ENCODE assay signal across 24 mouse cellular contexts in genomic region chr19:55472582-55472981, GRCm38 (mm10).
"Had no signal": no experiment of that assay in that cellular context is flagged by ENCODE, and none has a peak within 500 bp of the region (broad histone marks: within the 10 kb centered on the region; RNA-seq: fewer than 3 reads in every experiment).

No protein-coding gene starts in this region.

- H3K27ac ChIP-seq: forebrain, embryonic 15.5 days; heart, adult 2 months; heart, embryonic 15.5 days; hindbrain, embryonic 13.5 days; hindbrain, embryonic 15.5 days; hindbrain, postnatal 0 days; kidney, embryonic 15.5 days; kidney, postnatal 0 days; limb, embryonic 13.5 days; limb, embryonic 15.5 days; liver, embryonic 12.5 days; liver, embryonic 14.5 days had no signal

- ATAC-seq: forebrain, embryonic 15.5 days; forebrain, postnatal 0 days; hindbrain, postnatal 0 days; intestine, embryonic 16.5 days; liver, embryonic 12.5 days had no signal

- H3K27me3 ChIP-seq: forebrain, embryonic 15.5 days; heart, embryonic 15.5 days; hindbrain, embryonic 13.5 days; hindbrain, embryonic 15.5 days; kidney, embryonic 15.5 days; limb, embryonic 13.5 days; limb, embryonic 15.5 days; liver, embryonic 12.5 days had no signal

- H3K9me3 ChIP-seq: forebrain, embryonic 15.5 days; heart, embryonic 15.5 days; hindbrain, embryonic 13.5 days; hindbrain, embryonic 15.5 days; kidney, embryonic 15.5 days; limb, embryonic 13.5 days; limb, embryonic 15.5 days; liver, embryonic 12.5 days had no signal

- H3K4me3 ChIP-seq: forebrain, embryonic 15.5 days; heart, adult 2 months; heart, embryonic 15.5 days; hindbrain, embryonic 13.5 days; hindbrain, embryonic 15.5 days; kidney, embryonic 15.5 days; limb, embryonic 13.5 days; limb, embryonic 15.5 days; liver, embryonic 12.5 days had no signal

- DNase-seq: forebrain, postnatal 0 days; gastrocnemius, postnatal 14 days; gastrocnemius, postnatal 36 days; heart, adult 2 months; kidney, adult 11 months; kidney, adult 2 months; kidney, adult 9 months; kidney, postnatal 14 days; kidney, postnatal 36 days; layer of hippocampus, adult 9-11 months; layer of hippocampus, postnatal 36 days; left cerebral cortex, postnatal 4 days had no signal

- H3K9ac ChIP-seq: forebrain, embryonic 15.5 days; forebrain, postnatal 0 days; heart, embryonic 15.5 days; hindbrain, embryonic 13.5 days; hindbrain, embryonic 15.5 days; kidney, embryonic 15.5 days; limb, embryonic 13.5 days; limb, embryonic 15.5 days; liver, embryonic 12.5 days; liver, embryonic 14.5 days had no signal

- H3K36me3 ChIP-seq: forebrain, embryonic 15.5 days; heart, embryonic 15.5 days; hindbrain, embryonic 13.5 days; hindbrain, embryonic 15.5 days; kidney, embryonic 15.5 days; limb, embryonic 13.5 days; limb, embryonic 15.5 days had no signal

- H3K4me2 ChIP-seq: forebrain, embryonic 15.5 days; heart, embryonic 15.5 days; hindbrain, embryonic 13.5 days; hindbrain, embryonic 15.5 days; kidney, embryonic 15.5 days; limb, embryonic 13.5 days; limb, embryonic 15.5 days; liver, embryonic 12.5 days had no signal
